Mouse (Mus musculus): Measurements from ENCODE around the gene Stpg3. TPM values are rescaled to one million over a fixed set of nuclear protein-coding genes. Genes with fewer than 3 reads are reported as not detected.

Gene Stpg3
- total and polyA plus RNA-seq, 3 experiments = 0.07 TPM; not detected in 2

- Histone ChIP-seq H3K4me3 (ENCODE audit: control insufficient read depth in 1 of 2, insufficient read depth in 1 of 2, low read depth in 2 of 2, low read length in 2 of 2) (no peak overlapping the region), H3K79me2 (ENCODE audit: control insufficient read depth, insufficient read depth, low read length, poor library complexity) (peaks cover 17% of the 10 kb centered on the region), H3K4me1 (ENCODE audit: control insufficient read depth in 1 of 2, insufficient read depth in 2 of 2, low read length in 2 of 2) (peaks cover 6 to 18% of the 10 kb centered on the region in 2 experiments; a peak in 3 of 4 replicates), H3K9ac (ENCODE audit: control insufficient read depth, low read depth, low read length, poor library complexity, severe bottlenecking) (no peak overlapping the region), H3K36me3 (ENCODE audit: control insufficient read depth in 1 of 2, insufficient read depth in 2 of 2, low read length in 2 of 2) (peaks cover 6 to 8% of the 10 kb centered on the region in 2 experiments), H3K27me3 (ENCODE audit: control insufficient read depth in 1 of 2, insufficient read depth in 2 of 2, low read length in 2 of 2) (no peaks in the 10 kb centered on the region), H3K9me3 (replicated peaks; ENCODE audit: insufficient read depth, low read length) (no peaks in the 10 kb centered on the region), H3K27ac (ENCODE audit: control insufficient read depth, low read depth, low read length) (no peak overlapping the region)
- no peak for DNase-seq (ENCODE audit: low read depth, low spot score)
- TF ChIP-seq MAX (IDR thresholded peaks at IDR 0.05; ENCODE audit: low read length) = no peak
- TF ChIP-seq KAT2A (conservative IDR thresholded peaks at IDR 0.05; ENCODE audit: low read depth, low read length) = no peak
- TF ChIP-seq CHD2 (IDR thresholded peaks at IDR 0.05; ENCODE audit: low read length) = no peak
- TF ChIP-seq POLR2AphosphoS5 (IDR thresholded peaks at IDR 0.05; ENCODE audit: borderline replicate concordance, low read depth, low read length) = no peak
- no peak for TF ChIP-seq MXI1 (IDR thresholded peaks at IDR 0.05; ENCODE audit: low read depth, low read length)
- TF ChIP-seq ZC3H11A (IDR thresholded peaks at IDR 0.05; ENCODE audit: low read depth, low read length) = no peak
- TF ChIP-seq RCOR1 (IDR thresholded peaks at IDR 0.05; ENCODE audit: low read depth, low read length) = no peak
- TF ChIP-seq MAFK (IDR thresholded peaks at IDR 0.05; ENCODE audit: borderline replicate concordance, low read depth, low read length) = no peak
- TF ChIP-seq ZNF384 (IDR thresholded peaks at IDR 0.05; ENCODE audit: low read depth, low read length) = no peak
- no peak for TF ChIP-seq GATA1 (IDR thresholded peaks at IDR 0.05; ENCODE audit: low read depth, low read length)
- no peak for TF ChIP-seq TCF12 (IDR thresholded peaks at IDR 0.05; ENCODE audit: low read depth, low read length)
- TF ChIP-seq ELF1 (IDR thresholded peaks at IDR 0.05; ENCODE audit: low read depth, low read length) = no peak
- no peak for TF ChIP-seq ZKSCAN1 (IDR thresholded peaks at IDR 0.05; ENCODE audit: low read depth, low read length)
- no peak for TF ChIP-seq EP300 (IDR thresholded peaks at IDR 0.05; ENCODE audit: low read depth in 1 of 2, low read length in 2 of 2)
- TF ChIP-seq TAL1 (IDR thresholded peaks at IDR 0.05; ENCODE audit: low read length) = no peak
These were observed 12.4 kb upstream of the Stpg3 start for GRCm38 (mm10) chr2:25226864-25227263.

DNA sequence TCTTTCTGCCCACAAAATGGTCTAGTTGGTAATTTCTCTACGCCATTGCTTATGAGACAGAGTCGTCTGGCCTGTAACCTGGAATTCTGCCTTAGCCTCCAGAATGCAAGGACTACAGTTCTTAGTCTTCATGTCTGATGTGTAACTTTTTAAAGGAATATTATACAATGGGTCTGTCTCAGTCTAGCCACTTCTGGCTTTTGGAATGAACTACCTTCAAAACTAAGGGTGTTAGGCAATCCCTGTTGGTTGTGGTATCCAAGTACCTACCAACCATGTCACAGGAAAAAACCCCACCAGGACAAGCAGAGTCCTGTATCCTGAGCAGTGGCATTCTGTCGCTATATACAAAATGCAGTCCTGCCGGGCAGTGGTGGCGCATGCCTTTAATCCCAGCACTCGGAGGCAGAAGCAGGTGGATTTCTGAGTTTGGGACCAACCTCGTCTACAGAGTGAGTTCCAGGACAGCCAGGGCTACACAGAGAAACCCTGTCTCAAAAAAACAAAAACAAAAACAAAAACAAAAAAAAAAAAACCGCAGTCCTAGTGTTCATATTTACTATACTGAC, 11.5 kb upstream of the Stpg3 start:
- DNase-seq (ENCODE audit: low read depth, low spot score) = no peak
- Histone ChIP-seq H3K79me2 (ENCODE audit: control insufficient read depth, insufficient read depth, low read length, poor library complexity) (peaks cover 17% of the 10 kb centered on the region), H3K4me3 (ENCODE audit: control insufficient read depth in 1 of 2, insufficient read depth in 1 of 2, low read depth in 2 of 2, low read length in 2 of 2) (peak overlapping the region; percentile 58 to 93), H3K27ac (ENCODE audit: control insufficient read depth, low read depth, low read length) (peak overlapping the region; percentile 100), H3K9me3 (replicated peaks; ENCODE audit: insufficient read depth, low read length) (no peaks in the 10 kb centered on the region), H3K27me3 (ENCODE audit: control insufficient read depth in 1 of 2, insufficient read depth in 2 of 2, low read length in 2 of 2) (no peaks in the 10 kb centered on the region), H3K4me1 (ENCODE audit: control insufficient read depth in 1 of 2, insufficient read depth in 2 of 2, low read length in 2 of 2) (peaks cover 6 to 18% of the 10 kb centered on the region in 2 experiments; a peak in 3 of 4 replicates), H3K36me3 (ENCODE audit: control insufficient read depth in 1 of 2, insufficient read depth in 2 of 2, low read length in 2 of 2) (peaks cover 6 to 8% of the 10 kb centered on the region in 2 experiments), H3K9ac (ENCODE audit: control insufficient read depth, low read depth, low read length, poor library complexity, severe bottlenecking) (peak overlapping the region; percentile 99)
- no peak for TF ChIP-seq HCFC1 (IDR thresholded peaks at IDR 0.05; ENCODE audit: low read depth, low read length)
- no peak for TF ChIP-seq CHD1 (IDR thresholded peaks at IDR 0.05; ENCODE audit: low read depth, low read length)
- no peak for TF ChIP-seq CHD2 (IDR thresholded peaks at IDR 0.05; ENCODE audit: low read length)
